Mouse (Mus musculus) small intestine, adult 2 months (tissue): Measurements from ENCODE around the gene Chchd4. TPM values are rescaled to one million over a fixed set of nuclear protein-coding genes. Genes with fewer than 3 reads are reported as not detected.

Experiments used
- H3K27ac ChIP-seq: fragments of 200-500 bp; 2 replicates; pipeline ENCODE4 v1.5.1; 2012; ENCODE audit warnings: low read depth, low read length, control low read depth, inconsistent platforms; ENCODE audit not compliant: insufficient read depth
- H3K27me3 ChIP-seq: fragments of 200-500 bp; 2 replicates; pipeline ENCODE4 v1.6.1; 2012; ENCODE audit warnings: mild to moderate bottlenecking, moderate library complexity, low read length, inconsistent platforms; ENCODE audit not compliant: control insufficient read depth, insufficient read depth
- H3K36me3 ChIP-seq: fragments of 200-500 bp; 2 replicates; pipeline ENCODE4 v1.6.1; 2012; ENCODE audit warnings: mild to moderate bottlenecking, low read length, control low read depth, inconsistent platforms; ENCODE audit not compliant: control insufficient read depth, insufficient read depth
- H3K4me1 ChIP-seq: fragments of 200-500 bp; 2 replicates; pipeline ENCODE4 v1.6.1; 2012; ENCODE audit warnings: low read length, inconsistent platforms, mixed read lengths; ENCODE audit not compliant: control insufficient read depth, insufficient read depth, insufficient read length
- H3K4me3 ChIP-seq: fragments of 200-500 bp; 2 replicates; pipeline ENCODE4 v1.5.1; 2012; ENCODE audit warnings: low read depth, mild to moderate bottlenecking, control low read depth, inconsistent platforms, low read length, moderate library complexity
- CTCF ChIP-seq: fragments of 200-500 bp; IDR thresholded peaks from 2 replicates; pipeline ENCODE4 v1.5.1; 2012; ENCODE audit warnings: low read depth, mild to moderate bottlenecking, control low read depth, inconsistent platforms, low read length, moderate library complexity, mixed read lengths; ENCODE audit not compliant: insufficient replicate concordance, insufficient read length; ENCODE audit errors: extremely low read depth
- POLR2A ChIP-seq: fragments of 200-500 bp; IDR thresholded peaks from 2 replicates; pipeline ENCODE4 v1.6.1; 2012; ENCODE audit warnings: low read depth, mild to moderate bottlenecking, control low read depth, inconsistent platforms, low read length, moderate library complexity
- WGBS: fragments of 180-500 bp; shearing (Covaris S2); methylation state at CpG from one replicate; pipeline ENCODE4 v1.1.7; 2018; 5-methylcytosine and 5-hydroxymethylcytosine counted together
- polyA plus RNA-seq: library from polyadenylated mRNA; depleted of rRNA; stranded (reverse); fragments of >200 nt; gene quantifications from 2 replicates; pipeline ENCODE4 v1.2.3, GENCODE M21; 2012

Gene Chchd4
- polyA plus RNA-seq, 1 experiment = 6.2 TPM

DNA sequence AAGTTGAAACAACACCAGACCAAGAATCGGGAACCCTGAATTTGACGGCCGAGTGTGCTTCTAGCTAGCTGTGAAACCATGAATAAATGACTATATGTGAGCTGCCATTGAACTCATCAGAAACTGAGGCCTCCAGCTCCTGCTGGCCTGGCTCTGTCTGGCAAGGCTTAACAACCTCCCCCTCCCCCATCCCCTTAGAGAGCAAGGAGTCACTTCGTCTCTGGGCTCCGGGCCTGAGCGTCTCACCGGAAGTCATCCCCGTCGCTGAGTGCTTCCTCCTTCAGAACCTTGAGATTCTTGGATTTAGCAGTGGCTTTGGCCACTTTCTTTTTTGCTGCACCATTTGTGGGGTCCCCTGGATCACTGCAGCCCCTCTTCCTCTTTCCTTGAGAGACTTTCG lies 36.9 kb upstream of the Chchd4 start:
- no peak overlapping the region for H3K4me3 ChIP-seq
- no peaks in the 10 kb centered on the region for H3K27me3 ChIP-seq
- no peak overlapping the region for H3K27ac ChIP-seq
- peaks cover 2% of the 10 kb centered on the region; the same call in 1 of the 2 replicates for H3K4me1 ChIP-seq
- TF ChIP-seq CTCF (no peak), POLR2A (no peak)
- WGBS = 81% methylated on average over 10 of the region's 10 CpGs
- H3K36me3 ChIP-seq = peaks cover 19% of the 10 kb centered on the region

DNA sequence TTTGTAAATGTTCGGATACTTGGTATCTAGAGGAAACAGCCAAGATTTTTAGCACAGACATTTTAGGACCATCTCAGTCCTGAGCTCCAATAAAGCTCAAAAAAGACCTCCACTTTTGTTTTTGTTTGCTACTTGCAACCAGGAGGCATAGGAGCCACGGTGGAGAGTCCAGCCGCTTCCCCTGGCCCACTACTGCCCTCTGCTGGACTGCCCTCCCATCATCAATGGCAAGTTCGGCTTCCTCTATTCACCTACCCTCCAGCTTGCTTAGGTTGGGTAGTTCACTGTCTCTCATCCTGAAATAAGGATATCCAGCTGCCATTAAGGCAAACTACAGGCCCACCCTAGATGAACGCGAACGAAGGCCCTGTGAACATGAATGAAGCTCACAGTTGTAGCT lies 36.0 kb upstream of the Chchd4 start:
- peak; percentile 98 for TF ChIP-seq CTCF
- no peak for TF ChIP-seq POLR2A
- WGBS = 45% methylated on average over 7 of the region's 7 CpGs
- no peaks in the 10 kb centered on the region for H3K4me1 ChIP-seq
- H3K27ac ChIP-seq = no peak overlapping the region
- no peaks in the 10 kb centered on the region for H3K27me3 ChIP-seq
- H3K4me3 ChIP-seq = no peak overlapping the region
- H3K36me3 ChIP-seq = peaks cover 28% of the 10 kb centered on the region

- H3K27me3 ChIP-seq = no peaks in the 10 kb centered on the region
- H3K4me1 ChIP-seq = no peaks in the 10 kb centered on the region
- WGBS = 87% methylated on average over 3 of the region's 3 CpGs
- H3K27ac ChIP-seq = no peak overlapping the region
- no peak overlapping the region for H3K4me3 ChIP-seq
- H3K36me3 ChIP-seq = peaks cover 38% of the 10 kb centered on the region
- TF ChIP-seq CTCF = no peak
- TF ChIP-seq POLR2A = no peak
Observed at GRCm38 (mm10) chr6:91508041-91508440, 34.7 kb upstream of the Chchd4 start.

- no peaks in the 10 kb centered on the region for H3K4me1 ChIP-seq
- peaks cover 50% of the 10 kb centered on the region for H3K36me3 ChIP-seq
- H3K27me3 ChIP-seq = no peaks in the 10 kb centered on the region
- no peak for TF ChIP-seq CTCF
- no peak for TF ChIP-seq POLR2A
- WGBS = 88% methylated on average over 5 of the region's 5 CpGs
- H3K27ac ChIP-seq = peak overlapping the region; percentile 41
- H3K4me3 ChIP-seq = no peak overlapping the region
Observed at GRCm38 (mm10) chr6:91506036-91506435, 32.7 kb upstream of the Chchd4 start.

GRCm38 (mm10) chr6:91503302-91503701 lies 30.0 kb upstream of the Chchd4 start:
- H3K36me3 ChIP-seq = peaks cover 73% of the 10 kb centered on the region
- no peak overlapping the region for H3K27ac ChIP-seq
- TF ChIP-seq POLR2A = no peak
- no peaks in the 10 kb centered on the region for H3K4me1 ChIP-seq
- no peak overlapping the region for H3K4me3 ChIP-seq
- 87% methylated on average over 1 of the region's 1 CpGs for WGBS
- no peaks in the 10 kb centered on the region for H3K27me3 ChIP-seq

- no peak overlapping the region for H3K27ac ChIP-seq
- 77% methylated on average over 8 of the region's 8 CpGs for WGBS
- no peak overlapping the region for H3K4me3 ChIP-seq
- peaks cover 49% of the 10 kb centered on the region for H3K36me3 ChIP-seq
- TF ChIP-seq CTCF = no peak
- TF ChIP-seq POLR2A = no peak
- H3K4me1 ChIP-seq = no peaks in the 10 kb centered on the region; the same call in 1 of the 2 replicates
- H3K27me3 ChIP-seq = no peaks in the 10 kb centered on the region
Observed at GRCm38 (mm10) chr6:91494526-91494925, 21.2 kb upstream of the Chchd4 start.

DNA sequence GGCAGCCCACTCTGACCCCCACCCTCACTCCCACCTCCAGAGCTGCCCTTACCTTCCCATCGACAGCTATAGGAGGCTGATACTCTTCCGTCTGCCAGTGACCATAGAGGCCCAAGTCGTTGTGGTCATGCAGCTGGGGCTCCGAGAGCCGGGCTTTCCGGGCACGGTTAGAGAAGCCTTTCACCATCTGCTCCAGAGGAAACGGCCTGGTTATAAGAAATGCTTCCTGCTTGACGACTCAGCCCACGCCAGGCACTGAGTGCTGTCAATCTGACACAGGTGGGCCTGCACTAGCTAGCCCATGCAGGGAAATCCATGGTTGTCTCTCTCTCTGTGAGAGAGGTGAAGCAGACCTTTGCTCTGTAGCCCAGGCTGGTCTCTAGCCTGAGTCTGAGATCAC lies 19.7 kb upstream of the Chchd4 start:
- no peak overlapping the region for H3K27ac ChIP-seq
- H3K27me3 ChIP-seq = no peaks in the 10 kb centered on the region
- TF ChIP-seq POLR2A = no peak
- no peak for TF ChIP-seq CTCF
- H3K4me1 ChIP-seq = peaks cover 3% of the 10 kb centered on the region
- H3K4me3 ChIP-seq = no peak overlapping the region
- WGBS = 84% methylated on average over 10 of the region's 10 CpGs
- H3K36me3 ChIP-seq = peaks cover 40% of the 10 kb centered on the region

- H3K4me3 ChIP-seq = no peak overlapping the region
- peaks cover 46% of the 10 kb centered on the region for H3K36me3 ChIP-seq
- WGBS = 74% methylated on average over 6 of the region's 6 CpGs
- no peaks in the 10 kb centered on the region for H3K27me3 ChIP-seq
- H3K27ac ChIP-seq = no peak overlapping the region
- TF ChIP-seq POLR2A = no peak
- TF ChIP-seq CTCF = no peak
- peaks cover 3% of the 10 kb centered on the region for H3K4me1 ChIP-seq
Observed at GRCm38 (mm10) chr6:91491004-91491403, 17.7 kb upstream of the Chchd4 start.
